Mouse (Mus musculus): ENCODE measurements at regions not wholly inside any gene's neighbourhood (a gene's known extent, or its start where the extent isn't known, plus 50 kb on each side); places are given as distances from the start of the nearest gene placed in this dataset.

DNA sequence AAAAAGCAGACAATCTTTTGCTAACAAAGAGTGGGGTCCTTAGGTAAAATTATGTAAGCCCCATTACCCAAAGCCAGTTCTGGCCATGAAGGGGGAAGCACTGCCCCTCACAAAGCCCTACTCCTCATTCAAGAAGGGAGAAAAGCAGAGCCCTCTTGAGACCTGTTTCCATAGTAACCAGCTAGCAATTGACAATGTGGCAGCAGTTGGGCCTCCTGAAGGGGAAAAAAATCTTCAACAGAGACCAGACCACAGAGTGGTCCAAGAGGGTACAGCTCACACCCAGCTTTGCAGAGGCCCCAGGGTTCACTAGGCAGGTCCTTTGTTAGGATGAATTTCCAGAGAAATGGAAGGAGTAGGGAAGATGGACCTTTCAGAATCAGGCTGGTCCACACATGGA is 271.8 kb downstream of the Tox3 start:
- TF ChIP-seq POLR2A (IDR thresholded peaks at IDR 0.05; ENCODE audit: low read depth, low read length) (no peak), CTCF (IDR thresholded peaks at IDR 0.05; ENCODE audit: extremely low read depth, insufficient read length, insufficient replicate concordance, low read depth, low read length) (no peak)

Data from small intestine, adult 2 months (tissue).